Mouse (Mus musculus) brain, embryonic 18.5 days (tissue): ENCODE measurements at regions not wholly inside any gene's neighbourhood (a gene's known extent, or its start where the extent isn't known, plus 50 kb on each side); places are given as distances from the start of the nearest gene placed in this dataset.

ENCODE experiments used
- DNase-seq: peaks from one replicate; pipeline ENCODE4 v3.0.0-alpha.2; 2012; ENCODE audit warnings: low read depth, low spot score

DNA sequence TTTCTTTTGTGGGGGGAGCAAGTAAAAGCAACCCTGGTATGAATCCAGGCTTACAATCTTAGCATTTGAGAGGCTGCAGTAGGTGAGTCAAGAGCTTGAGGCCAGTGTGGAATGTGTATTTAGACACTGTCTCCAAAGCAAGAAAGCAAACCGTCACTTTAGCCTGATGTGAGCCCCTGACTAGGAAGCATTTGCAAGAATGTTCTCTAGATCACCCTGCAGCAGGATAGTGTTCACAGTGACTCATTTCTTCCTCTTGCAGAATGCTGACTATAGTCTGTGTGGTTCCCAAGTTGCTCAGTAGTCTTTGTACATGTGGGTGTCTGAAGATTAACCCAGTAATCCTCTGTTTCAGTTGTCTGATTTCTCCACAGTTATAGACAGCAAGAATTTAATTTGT is 88.7 kb upstream of the Nectin3 start:
- DNase-seq, result no peak

- DNase-seq, result no peak
These were observed 86.2 kb upstream of the Nectin3 start for GRCm38 (mm10) chr16:46584502-46584901.

DNA sequence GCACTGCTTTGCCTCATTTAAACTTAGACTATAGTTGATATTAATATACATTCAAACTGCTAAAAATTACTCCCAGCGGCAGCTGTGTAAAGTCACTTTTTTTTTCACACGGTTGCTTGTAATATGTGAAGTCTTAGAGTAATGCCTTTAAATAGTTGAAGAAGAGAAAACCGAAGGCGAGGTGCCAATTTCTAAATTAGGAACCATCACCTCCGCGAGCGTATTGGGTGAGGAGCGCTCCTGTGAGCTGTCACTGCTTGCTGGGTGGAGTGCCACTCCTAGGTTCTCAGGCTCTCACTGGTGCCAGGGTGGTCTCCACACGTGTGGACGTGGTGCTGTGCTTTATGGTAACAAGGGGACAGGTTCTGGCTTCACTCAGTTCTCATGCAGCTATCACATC is 82.8 kb upstream of the Nectin3 start:
- DNase-seq, result no peak

GRCm38 (mm10) chr16:46574221-46574620 is 75.9 kb upstream of the Nectin3 start:
- no peak for DNase-seq

DNA sequence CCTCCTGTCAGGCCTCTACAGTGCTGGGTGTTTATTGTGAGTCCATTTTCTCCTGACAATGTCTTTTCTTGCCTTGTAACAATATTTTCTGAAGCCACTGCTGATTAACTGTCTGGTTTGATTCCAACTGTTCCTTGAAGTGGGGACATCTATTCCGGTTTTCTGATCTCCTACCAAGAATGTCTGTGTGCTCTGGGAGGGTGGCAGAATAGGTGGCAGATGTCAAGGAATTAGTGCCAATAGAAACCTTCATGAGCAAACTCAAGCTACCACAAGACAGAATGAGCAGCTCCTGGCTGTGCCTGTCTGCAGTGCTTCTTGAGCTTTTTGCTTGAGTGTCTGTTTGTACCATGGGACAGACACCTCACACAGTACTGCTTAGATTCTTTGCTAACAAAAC is 69.1 kb upstream of the Nectin3 start:
- DNase-seq, result no peak

- DNase-seq, result no peak
These were observed 67.8 kb upstream of the Nectin3 start for GRCm38 (mm10) chr16:46566020-46566581.

- DNase-seq, result no peak
These were observed 59.0 kb upstream of the Nectin3 start for GRCm38 (mm10) chr16:46557281-46557680.

DNA sequence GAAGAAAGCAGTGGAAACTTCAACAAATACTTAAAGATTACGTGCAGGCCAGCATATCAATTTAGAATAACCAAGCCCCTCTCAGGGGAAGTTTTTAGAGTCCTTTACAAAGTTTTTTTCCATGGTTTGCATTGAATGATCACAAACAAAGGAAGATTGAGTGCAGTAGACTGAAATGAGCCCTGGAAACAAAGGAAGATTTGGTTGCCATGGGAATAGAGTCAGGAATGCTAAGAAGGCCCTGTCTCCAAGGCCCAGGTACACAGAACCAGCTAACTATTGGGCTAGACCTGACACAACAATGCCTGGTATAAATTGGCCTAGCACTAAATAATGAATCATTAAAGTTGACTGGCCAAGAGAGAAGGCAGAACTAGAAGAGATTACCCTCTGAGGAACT is 49.9 kb upstream of the Nectin3 start:
- no peak for DNase-seq
